Mouse (Mus musculus): ENCODE data around the gene Iqgap2.

DNA sequence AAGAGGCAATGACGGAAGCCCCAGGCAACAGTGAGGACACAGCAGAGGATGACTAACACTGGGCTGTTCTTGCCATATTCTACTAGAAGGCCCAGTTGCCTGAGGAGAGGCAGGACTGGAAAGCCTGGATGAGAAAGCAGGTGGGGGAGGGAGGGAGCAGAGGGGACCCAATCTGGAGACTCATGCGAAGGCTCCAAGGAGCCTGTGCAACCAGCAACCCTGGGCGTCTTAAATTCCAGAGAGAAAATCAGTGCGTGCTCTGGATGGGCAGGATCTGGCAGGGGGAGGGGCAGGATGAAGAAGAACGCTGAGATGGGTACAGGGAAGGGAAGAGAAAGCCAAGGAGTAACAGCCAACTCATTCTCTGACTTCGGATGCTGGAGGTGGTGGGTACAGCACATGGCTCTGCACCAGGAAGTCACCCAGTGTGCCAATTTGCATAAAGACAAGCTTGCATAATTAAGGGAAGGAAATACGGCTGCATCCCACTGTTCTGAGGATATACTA lies 42.2 kb downstream of the Iqgap2 start:
- no peak for TF ChIP-seq CTCF (IDR thresholded peaks at IDR 0.05; ENCODE audit: extremely low read depth, insufficient read depth, low read length)
- TF ChIP-seq POLR2A (IDR thresholded peaks at IDR 0.05; ENCODE audit: extremely low read depth, insufficient read depth, low read length): no peak

Measured in cortical plate, adult 2 months (tissue).